Mouse (Mus musculus): ENCODE data around the gene Zfp786. TPM values are rescaled to one million over a fixed set of nuclear protein-coding genes. Genes with fewer than 3 reads are reported as not detected.
"Not testable (repeated sequence)": the region's sequence is repeated elsewhere in the genome, so short reads cannot be mapped to it uniquely, and the experiment has no call there.

Zfp786 gene
- total and polyA plus RNA-seq, 3 experiments: 0.26 to 9.3 (median 1.1) TPM

- no peak for DNase-seq (ENCODE audit: low spot score)
- no peak for ATAC-seq (ENCODE audit: extremely low read depth, insufficient number of reproducible peaks, low FRiP score, poor library complexity, severe bottlenecking)
- Histone ChIP-seq H3K4me3 (ENCODE audit: low read depth, low read length) (peak within 1 kb of the TSS; percentile 86), H3K27me3 (ENCODE audit: insufficient read depth, low read length) (no peaks in the 10 kb centered on the region), H3K4me1 (ENCODE audit: insufficient read depth, low read depth, low read length) (peaks cover 23% of the 10 kb centered on the region), H3K9me3 (replicated peaks) (no peaks in the 10 kb centered on the region), H3K36me3 (replicated peaks) (peaks cover 29% of the 10 kb centered on the region)
- TF ChIP-seq CTCF (IDR thresholded peaks at IDR 0.05; ENCODE audit: low read depth, low read length): no peak
- no peak for TF ChIP-seq GATA1 (IDR thresholded peaks at IDR 0.05; ENCODE audit: borderline replicate concordance, low read length)
- no peak for TF ChIP-seq GATA2 (IDR thresholded peaks at IDR 0.05; ENCODE audit: borderline replicate concordance, low read depth, low read length)
- no peak for TF ChIP-seq POLR2AphosphoS5 (IDR thresholded peaks at IDR 0.05; ENCODE audit: insufficient replicate concordance, low read depth, low read length)
- TF ChIP-seq TAL1 (conservative IDR thresholded peaks at IDR 0.05; ENCODE audit: low read depth, low read length): no peak
These were observed 46.4 kb upstream of the Zfp786 start, which contains the start of gene Zfp282 for GRCm38 (mm10) chr6:47877058-47877457. Gene Zfp282 (plus strand): TSS chr6:47877204.

- peaks cover 2% of the 10 kb centered on the region; the same call in 1 of the 2 replicates for H3K4me1 ChIP-seq (ENCODE audit: insufficient read depth, low read depth, low read length)
- DNase-seq (ENCODE audit: low spot score): no peak
- H3K9me3 ChIP-seq (replicated peaks): no peaks in the 10 kb centered on the region
- H3K36me3 ChIP-seq (replicated peaks): peaks cover 26% of the 10 kb centered on the region
- ATAC-seq (ENCODE audit: extremely low read depth, insufficient number of reproducible peaks, low FRiP score, poor library complexity, severe bottlenecking): no peak
- TF ChIP-seq CTCF (IDR thresholded peaks at IDR 0.05; ENCODE audit: low read depth, low read length): no peak
- H3K27me3 ChIP-seq (ENCODE audit: insufficient read depth, low read length): no peaks in the 10 kb centered on the region
- H3K4me3 ChIP-seq (ENCODE audit: low read depth, low read length): no peak overlapping the region
These were observed 41.6 kb upstream of the Zfp786 start for GRCm38 (mm10) chr6:47872266-47872665.

GRCm38 (mm10) chr6:47857729-47858128, 27.1 kb upstream of the Zfp786 start:
- ATAC-seq (ENCODE audit: extremely low read depth, insufficient number of reproducible peaks, low FRiP score, poor library complexity, severe bottlenecking): not testable (repeated sequence)

GRCm38 (mm10) chr6:47857241-47857640, 26.6 kb upstream of the Zfp786 start:
- H3K4me3 ChIP-seq (ENCODE audit: low read depth, low read length): no peak overlapping the region
- no peaks in the 10 kb centered on the region for H3K9me3 ChIP-seq (replicated peaks)
- H3K27me3 ChIP-seq (ENCODE audit: insufficient read depth, low read length): no peaks in the 10 kb centered on the region
- ATAC-seq (ENCODE audit: extremely low read depth, insufficient number of reproducible peaks, low FRiP score, poor library complexity, severe bottlenecking): no peak
- H3K4me1 ChIP-seq (ENCODE audit: insufficient read depth, low read depth, low read length): no peaks in the 10 kb centered on the region
- H3K36me3 ChIP-seq (replicated peaks): peaks cover 41% of the 10 kb centered on the region
- no peak for TF ChIP-seq TAL1 (conservative IDR thresholded peaks at IDR 0.05; ENCODE audit: low read depth, low read length)
- TF ChIP-seq GATA1 (IDR thresholded peaks at IDR 0.05; ENCODE audit: borderline replicate concordance, low read length): no peak
- TF ChIP-seq CTCF (IDR thresholded peaks at IDR 0.05; ENCODE audit: low read depth, low read length): no peak
- no peak for TF ChIP-seq GATA2 (IDR thresholded peaks at IDR 0.05; ENCODE audit: borderline replicate concordance, low read depth, low read length)
- DNase-seq (ENCODE audit: low spot score): no peak

More at GRCm38 (mm10) chr6:47857729-47858128, 27.1 kb upstream of the Zfp786 start:
- H3K9me3 ChIP-seq (replicated peaks); DNase-seq (ENCODE audit: low spot score); H3K4me3 ChIP-seq (ENCODE audit: low read depth, low read length); H3K27me3 ChIP-seq (ENCODE audit: insufficient read depth, low read length); H3K4me1 ChIP-seq (ENCODE audit: insufficient read depth, low read depth, low read length): not testable (repeated sequence)
- peaks cover 46% of the 10 kb centered on the region for H3K36me3 ChIP-seq (replicated peaks)

- ATAC-seq (ENCODE audit: extremely low read depth, insufficient number of reproducible peaks, low FRiP score, poor library complexity, severe bottlenecking) (no peak), DNase-seq (ENCODE audit: low spot score) (no peak)
- Histone ChIP-seq H3K4me3 (ENCODE audit: low read depth, low read length) (no peak overlapping the region), H3K9me3 (replicated peaks) (no peaks in the 10 kb centered on the region), H3K36me3 (replicated peaks) (peaks cover 48% of the 10 kb centered on the region), H3K27me3 (ENCODE audit: insufficient read depth, low read length) (no peaks in the 10 kb centered on the region), H3K4me1 (ENCODE audit: insufficient read depth, low read depth, low read length) (peaks cover 10% of the 10 kb centered on the region)
- TF ChIP-seq TAL1 (conservative IDR thresholded peaks at IDR 0.05; ENCODE audit: low read depth, low read length) (no peak), POLR2AphosphoS5 (IDR thresholded peaks at IDR 0.05; ENCODE audit: insufficient replicate concordance, low read depth, low read length) (no peak), GATA1 (IDR thresholded peaks at IDR 0.05; ENCODE audit: borderline replicate concordance, low read length) (no peak), CTCF (IDR thresholded peaks at IDR 0.05; ENCODE audit: low read depth, low read length) (no peak), GATA2 (IDR thresholded peaks at IDR 0.05; ENCODE audit: borderline replicate concordance, low read depth, low read length) (no peak)
These were observed 15.1 kb upstream of the Zfp786 start for GRCm38 (mm10) chr6:47845779-47846178.

GRCm38 (mm10) chr6:47842337-47842736, 11.7 kb upstream of the Zfp786 start:
- TF ChIP-seq CTCF (IDR thresholded peaks at IDR 0.05; ENCODE audit: low read depth, low read length) (no peak), GATA1 (IDR thresholded peaks at IDR 0.05; ENCODE audit: borderline replicate concordance, low read length) (no peak), TAL1 (conservative IDR thresholded peaks at IDR 0.05; ENCODE audit: low read depth, low read length) (no peak), POLR2AphosphoS5 (IDR thresholded peaks at IDR 0.05; ENCODE audit: insufficient replicate concordance, low read depth, low read length) (no peak), GATA2 (IDR thresholded peaks at IDR 0.05; ENCODE audit: borderline replicate concordance, low read depth, low read length) (no peak)
- peaks cover 38% of the 10 kb centered on the region for H3K4me1 ChIP-seq (ENCODE audit: insufficient read depth, low read depth, low read length)
- H3K27me3 ChIP-seq (ENCODE audit: insufficient read depth, low read length): no peaks in the 10 kb centered on the region
- H3K4me3 ChIP-seq (ENCODE audit: low read depth, low read length): no peak overlapping the region
- H3K9me3 ChIP-seq (replicated peaks): no peaks in the 10 kb centered on the region
- H3K36me3 ChIP-seq (replicated peaks): peaks cover 60% of the 10 kb centered on the region
- no peak for DNase-seq (ENCODE audit: low spot score)
- ATAC-seq (ENCODE audit: extremely low read depth, insufficient number of reproducible peaks, low FRiP score, poor library complexity, severe bottlenecking): no peak

- no peak for ATAC-seq (ENCODE audit: extremely low read depth, insufficient number of reproducible peaks, low FRiP score, poor library complexity, severe bottlenecking)
- Histone ChIP-seq H3K9me3 (replicated peaks) (no peaks in the 10 kb centered on the region), H3K4me1 (ENCODE audit: insufficient read depth, low read depth, low read length) (peaks cover 41% of the 10 kb centered on the region), H3K27me3 (ENCODE audit: insufficient read depth, low read length) (no peaks in the 10 kb centered on the region), H3K36me3 (replicated peaks) (peaks cover 56% of the 10 kb centered on the region), H3K4me3 (ENCODE audit: low read depth, low read length) (no peak overlapping the region)
- TF ChIP-seq TAL1 (conservative IDR thresholded peaks at IDR 0.05; ENCODE audit: low read depth, low read length) (no peak), POLR2AphosphoS5 (IDR thresholded peaks at IDR 0.05; ENCODE audit: insufficient replicate concordance, low read depth, low read length) (no peak), CTCF (IDR thresholded peaks at IDR 0.05; ENCODE audit: low read depth, low read length) (no peak), GATA2 (IDR thresholded peaks at IDR 0.05; ENCODE audit: borderline replicate concordance, low read depth, low read length) (no peak), GATA1 (IDR thresholded peaks at IDR 0.05; ENCODE audit: borderline replicate concordance, low read length) (no peak)
- no peak for DNase-seq (ENCODE audit: low spot score)
These were observed 11.2 kb upstream of the Zfp786 start for GRCm38 (mm10) chr6:47841831-47842230.

All from G1E (cell line).